Mouse (Mus musculus) gastrocnemius, postnatal 36 days (tissue): ENCODE measurements around the gene Cdk14. TPM values are rescaled to one million over a fixed set of nuclear protein-coding genes. Genes with fewer than 3 reads are reported as not detected.

ENCODE experiments used
- DNase-seq, 2 experiments: peaks; one replicate each; pipeline ENCODE4 v3.0.0; 2022
- intact Hi-C: fragments of 180-260 bp; cut with DNase I; formaldehyde crosslinking; loops from one replicate; pipeline ENCODE4 v1.15.1; 2025
- total RNA-seq, 2 experiments: library from RNA; stranded (reverse); gene quantifications; 2 replicates each; pipeline ENCODE4 v1.2.3; 2021

Gene Cdk14
- total RNA-seq, 2 experiments from 2014 or later: 4.2 to 4.9 TPM

DNA sequence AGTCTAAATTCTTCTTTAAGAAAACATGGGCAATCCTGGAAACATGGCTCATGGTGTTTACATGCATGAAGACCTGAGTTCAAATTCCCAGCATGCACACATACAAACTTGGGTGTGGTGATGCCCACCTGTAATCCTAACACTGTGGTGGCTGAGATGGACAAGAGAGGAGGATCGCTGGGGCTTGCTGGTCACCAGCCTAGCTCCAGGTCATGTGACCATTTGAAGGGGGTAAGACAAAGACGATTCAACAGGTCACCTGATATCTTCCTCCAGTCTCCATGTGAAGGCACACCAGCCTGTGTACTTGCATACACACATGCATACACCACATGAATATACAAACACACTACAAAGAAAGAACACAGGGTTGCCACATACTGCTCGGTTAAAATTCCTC lies 406.3 kb downstream of the Cdk14 start:
- no peak for DNase-seq
- intact Hi-C loops: no loop called here

DNA sequence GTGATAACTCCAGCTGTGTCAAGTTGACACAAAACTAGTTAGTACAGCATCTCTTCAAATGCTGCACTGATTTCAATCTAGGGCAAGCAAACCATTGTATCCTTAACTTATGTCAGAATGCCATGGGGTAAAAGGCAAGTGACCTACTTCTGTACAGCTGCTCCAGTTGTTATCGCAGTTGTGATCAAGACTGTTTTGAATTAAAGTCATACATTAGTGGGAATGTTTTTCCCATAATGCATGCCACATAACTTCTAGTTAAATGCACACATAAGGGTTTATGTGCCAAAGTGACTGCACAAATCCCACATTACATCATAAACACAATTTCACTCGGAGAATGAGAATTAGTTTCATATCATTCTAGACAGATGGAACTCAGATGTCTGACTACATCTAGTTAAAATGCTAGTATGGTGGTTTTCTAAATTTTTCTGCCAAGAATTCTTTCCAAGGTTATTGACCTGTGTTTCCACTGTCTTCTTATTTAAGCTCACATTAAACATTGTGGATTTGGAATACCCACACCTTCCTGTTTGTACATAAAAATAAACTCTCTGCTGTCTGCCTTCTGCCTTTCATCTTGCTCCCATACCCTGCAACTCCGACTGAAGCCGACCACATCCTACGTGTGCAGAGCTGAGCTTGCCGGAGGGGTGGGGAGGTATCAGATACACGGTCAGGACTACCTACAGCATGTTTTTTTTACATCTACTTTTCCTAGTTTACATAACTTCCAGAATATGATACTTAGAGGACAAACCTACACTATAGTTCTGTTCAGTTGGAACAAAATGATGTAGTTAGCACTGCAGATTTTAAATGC lies 407.4 kb downstream of the Cdk14 start:
- no peak for DNase-seq
- intact Hi-C loops: no loop called here

DNA sequence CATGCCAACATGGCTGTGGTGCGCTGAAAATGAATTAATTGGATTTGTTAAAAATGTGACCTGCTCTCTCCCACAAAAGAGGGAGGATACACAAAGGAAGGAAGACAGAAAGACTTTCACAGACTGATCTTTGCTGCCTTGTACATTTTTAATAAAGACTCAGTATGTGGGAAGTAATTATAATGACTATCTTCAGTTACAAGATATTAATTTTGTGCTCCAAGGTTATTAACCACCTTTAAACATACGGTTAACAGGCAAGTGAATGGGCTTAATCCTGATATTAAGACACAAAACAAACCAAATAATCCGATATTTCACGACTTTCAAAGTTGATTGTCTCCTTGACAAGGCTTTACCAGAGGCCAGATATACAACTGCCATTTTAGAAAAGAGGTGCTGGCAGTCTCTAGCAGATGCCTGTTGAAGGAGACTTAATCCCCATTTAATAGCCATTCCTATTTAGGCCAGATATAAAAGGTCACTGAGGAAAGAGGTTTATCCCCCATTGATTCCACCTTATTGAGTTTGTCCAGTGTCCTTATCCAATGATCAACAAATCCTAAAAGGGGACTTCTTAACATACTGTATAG lies 411.9 kb downstream of the Cdk14 start:
- no peak for DNase-seq
- intact Hi-C loops: no loop called here

DNA sequence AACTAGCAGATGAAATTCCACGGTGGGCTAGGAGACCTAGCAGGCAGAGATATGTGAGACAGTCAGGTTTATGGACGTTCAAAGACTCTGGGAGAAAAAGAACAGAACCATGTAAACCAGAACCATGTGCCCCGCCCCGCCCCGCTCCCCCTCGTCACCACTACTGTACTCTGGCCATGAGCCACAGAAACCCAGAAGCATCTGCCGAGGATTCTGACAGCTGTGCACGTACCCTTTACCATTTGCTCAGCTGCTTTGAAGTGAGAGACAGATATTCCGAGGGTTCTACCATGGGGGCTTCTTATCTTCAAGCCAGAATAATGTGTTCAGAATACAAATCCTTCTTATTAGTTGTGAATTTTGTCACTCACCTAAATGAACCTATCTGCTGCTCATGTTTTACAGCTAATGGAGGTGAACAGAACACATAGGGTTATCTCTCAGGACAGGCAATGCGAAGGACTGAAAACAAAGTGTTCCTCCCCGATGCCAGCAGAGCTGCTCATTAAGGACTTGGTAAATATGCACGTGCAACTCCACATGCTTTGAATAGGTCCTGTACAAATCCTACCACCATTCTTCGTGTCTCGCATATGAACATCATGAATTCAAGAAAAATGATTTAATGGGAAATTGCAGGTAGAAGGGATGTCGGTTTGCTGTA lies 412.5 kb downstream of the Cdk14 start:
- no peak for DNase-seq
- intact Hi-C loops: no loop called here

DNA sequence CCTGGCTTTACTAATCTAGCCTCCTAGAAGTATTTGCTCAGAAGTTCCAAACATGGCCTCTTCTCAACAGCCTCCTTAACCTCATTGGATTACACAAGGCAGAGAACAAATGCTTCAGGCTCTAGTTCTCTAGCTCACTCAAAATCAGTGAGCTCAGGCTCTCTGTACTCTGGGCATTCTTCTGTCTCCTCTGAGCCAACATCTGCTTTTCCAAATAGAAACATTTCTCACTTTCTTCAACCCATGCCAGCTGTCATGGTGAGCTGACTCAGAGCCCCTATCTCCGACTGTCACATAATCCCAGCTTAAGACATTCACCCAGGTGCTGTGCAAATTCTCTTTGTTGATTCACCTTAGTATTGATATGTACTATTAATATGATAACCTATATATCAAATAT lies 414.5 kb downstream of the Cdk14 start:
- DNase-seq: no peak
- intact Hi-C loops: no loop called here

DNA sequence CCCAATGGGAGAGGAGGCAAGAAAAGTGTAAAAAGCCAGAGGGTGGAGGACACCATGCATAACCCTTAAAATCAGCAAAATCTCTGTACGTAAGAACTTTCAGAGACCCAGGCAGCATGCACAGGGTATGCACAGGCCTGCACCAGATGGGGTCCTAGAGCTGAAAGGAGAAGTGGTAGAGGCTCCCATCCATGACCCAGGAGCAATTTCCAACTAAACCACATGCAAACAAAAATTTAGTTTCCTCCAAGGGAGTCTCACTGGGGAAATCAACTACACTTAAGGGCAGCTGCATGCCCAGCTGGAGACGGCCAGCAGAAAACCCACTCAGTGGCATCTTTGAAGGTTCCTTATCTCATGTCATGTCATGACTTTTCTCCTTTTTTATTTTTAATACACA lies 415.4 kb downstream of the Cdk14 start:
- DNase-seq: no peak
- intact Hi-C loops: no loop called here

DNA sequence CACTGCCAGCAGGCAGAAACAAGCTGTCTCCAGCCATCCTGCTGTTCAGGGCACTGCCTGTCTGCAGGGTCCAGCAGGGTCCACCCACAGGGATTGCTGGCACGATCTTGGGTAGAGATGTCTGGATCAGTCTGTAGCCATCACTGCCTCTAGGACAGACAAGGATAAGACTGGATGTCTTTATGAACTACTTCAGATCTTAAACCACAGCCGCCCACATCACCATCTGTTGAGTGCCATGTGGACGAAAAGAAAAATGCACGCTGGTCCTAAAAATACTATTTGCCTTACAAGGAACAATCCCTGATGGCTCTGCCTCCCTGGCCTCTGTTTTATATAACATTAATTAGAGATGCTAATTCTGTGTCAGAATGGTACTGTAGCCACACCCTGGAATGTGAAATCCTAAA lies 426.9 kb downstream of the Cdk14 start:
- no peak for DNase-seq
- intact Hi-C loops: no loop called here

DNA sequence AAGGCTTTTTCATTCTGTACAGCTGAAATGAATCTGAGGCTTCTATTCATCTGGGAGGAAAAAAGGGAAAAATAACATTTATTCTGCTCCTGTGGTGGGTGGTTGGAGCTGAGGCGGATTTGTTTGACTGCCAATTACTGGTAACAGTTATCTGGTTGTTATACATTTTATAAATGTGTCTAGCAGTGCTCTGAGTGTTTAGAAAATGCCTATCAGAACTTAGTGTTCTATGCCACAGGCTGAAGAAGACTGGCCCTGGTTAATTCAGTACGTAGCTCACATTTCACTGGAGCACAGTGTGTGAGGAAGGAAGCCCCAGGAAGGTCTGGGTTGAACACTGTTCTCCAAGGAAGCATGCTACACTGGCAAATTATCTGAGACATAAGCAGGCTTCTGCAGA lies 429.1 kb downstream of the Cdk14 start:
- intact Hi-C loops: no loop called here
- no peak for DNase-seq

DNA sequence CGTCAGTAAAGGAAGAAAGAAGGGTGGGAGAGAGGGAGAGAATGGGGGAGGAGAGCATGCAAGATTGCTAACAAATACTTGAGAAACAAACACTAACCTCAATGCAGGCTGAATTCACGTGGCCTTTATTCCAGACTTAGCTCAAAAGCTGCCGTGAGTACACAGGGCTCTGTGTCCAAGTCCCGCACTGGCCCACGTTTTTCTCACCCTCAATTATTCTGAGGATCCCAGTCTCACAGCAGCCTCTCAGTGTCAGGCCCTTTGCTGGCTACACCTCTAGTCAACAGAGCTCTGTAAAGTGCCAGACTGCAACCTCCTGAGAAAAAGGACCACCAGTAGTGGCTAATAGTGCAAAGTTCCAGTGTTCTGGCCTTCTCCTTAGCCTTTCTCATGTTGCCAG lies 429.9 kb downstream of the Cdk14 start:
- DNase-seq: no peak
- intact Hi-C loops: no loop called here

DNA sequence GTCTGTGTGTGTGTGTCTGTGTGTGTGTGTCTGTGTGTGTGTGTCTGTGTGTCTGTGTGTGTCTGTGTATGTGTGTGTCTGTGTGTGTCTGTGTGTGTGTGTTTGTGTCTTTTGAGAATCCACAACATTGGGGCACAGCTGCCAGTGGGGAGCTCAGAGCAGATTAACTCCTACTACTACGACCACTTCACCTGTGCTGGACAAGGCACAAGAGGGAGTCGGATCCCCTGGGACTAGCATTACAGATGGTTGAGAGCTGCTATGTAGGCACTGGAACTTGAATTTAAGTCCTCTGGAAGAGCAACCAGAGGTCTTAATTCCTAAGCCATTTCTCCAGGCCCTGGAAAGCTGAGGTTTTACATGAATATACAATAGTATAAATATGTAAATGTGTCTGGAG lies 433.9 kb downstream of the Cdk14 start:
- intact Hi-C loops: no loop called here
- no peak for DNase-seq

DNA sequence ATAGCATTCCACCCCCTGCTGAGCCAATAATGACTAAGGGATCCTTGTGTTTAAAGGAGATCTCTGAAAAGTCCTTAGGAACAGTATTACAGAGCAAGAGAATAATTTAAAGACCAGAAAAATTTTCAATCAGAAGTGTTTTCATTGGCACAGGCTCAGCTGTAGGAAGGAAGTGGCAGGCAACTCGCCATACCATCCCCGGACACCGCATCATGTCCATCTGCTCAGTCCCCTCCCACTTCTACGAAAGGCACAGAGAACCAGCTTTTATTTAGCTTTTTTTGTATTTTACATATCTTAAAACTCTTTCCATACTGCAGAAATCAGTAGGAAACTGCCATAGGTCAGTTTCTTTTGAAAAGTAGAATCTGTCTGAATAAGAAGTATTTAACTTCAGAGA lies 440.6 kb downstream of the Cdk14 start:
- no peak for DNase-seq
- intact Hi-C loops: no loop called here

DNA sequence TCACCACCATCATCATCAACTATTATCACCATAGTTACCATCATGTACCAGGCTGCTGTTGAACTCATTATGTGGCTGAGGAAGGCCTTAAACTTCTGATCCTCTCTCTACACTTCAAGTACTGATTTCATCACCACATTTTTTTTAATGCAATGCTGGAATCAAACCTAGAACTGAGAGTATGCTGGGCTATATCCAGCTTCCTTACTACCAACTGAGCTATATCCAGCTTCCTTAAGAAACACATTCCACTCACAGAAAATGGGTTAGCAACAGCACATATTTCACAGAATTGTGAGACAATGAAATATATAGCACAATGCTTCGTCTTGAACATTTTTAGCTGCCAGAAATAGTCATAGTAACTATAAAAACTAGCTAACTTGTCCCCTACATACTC lies 446.7 kb downstream of the Cdk14 start:
- no peak for DNase-seq
- intact Hi-C loops: no loop called here

DNA sequence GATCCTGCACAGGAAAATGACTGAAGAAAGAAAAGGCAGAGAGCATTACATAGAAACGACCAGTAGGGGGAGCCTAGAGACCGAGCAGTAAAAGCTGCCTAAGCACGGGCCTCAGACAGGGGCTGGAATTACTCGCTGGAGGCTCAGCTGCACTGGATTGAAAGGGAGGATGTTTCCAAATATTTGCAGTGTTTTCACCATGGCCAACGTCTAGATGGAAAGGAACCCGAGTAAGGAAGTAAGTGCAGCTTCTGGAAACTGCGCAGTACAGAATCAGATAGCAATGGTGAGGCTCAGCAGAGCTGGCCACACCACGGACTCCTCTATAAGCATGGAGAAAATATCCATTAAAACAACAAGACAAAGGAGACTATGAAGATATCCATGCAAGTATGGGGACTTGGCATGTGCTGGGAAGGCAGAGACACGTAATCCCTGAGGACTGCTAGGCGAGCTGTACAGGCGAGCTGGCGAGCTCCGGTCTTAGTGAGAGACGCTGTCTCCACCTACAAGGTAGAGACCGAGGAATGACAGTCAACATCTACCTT lies 458.0 kb downstream of the Cdk14 start:
- peak; percentile 22 to 40 for DNase-seq
- intact Hi-C loops: loop anchor here (1.0 to 2.0 kb wide), 3 partner anchors 304 to 521 kb away; no protein-coding TSS in a partner anchor

DNA sequence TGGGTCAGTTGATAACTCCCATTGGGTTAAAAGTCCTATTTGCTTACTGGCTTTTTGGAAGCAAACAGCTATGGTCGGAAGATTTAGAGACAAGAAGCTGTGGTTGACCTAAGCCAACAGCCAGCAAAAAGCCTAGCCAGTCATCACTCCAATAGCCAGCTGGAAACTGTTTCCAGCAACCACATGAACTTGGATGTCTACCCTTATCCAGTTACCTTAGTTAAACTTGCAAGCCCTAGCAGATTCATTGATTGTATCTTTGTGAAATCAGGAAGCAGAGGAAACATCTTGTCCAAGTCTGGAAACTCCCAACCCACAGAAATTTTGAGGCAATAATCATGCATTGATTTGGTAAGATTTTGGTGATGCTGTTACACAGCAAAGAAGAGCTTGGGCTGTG lies 458.5 kb downstream of the Cdk14 start:
- intact Hi-C loops: loop anchor here (1.0 to 2.0 kb wide), 3 partner anchors 305 to 521 kb away; no protein-coding TSS in a partner anchor
- DNase-seq: no peak

DNA sequence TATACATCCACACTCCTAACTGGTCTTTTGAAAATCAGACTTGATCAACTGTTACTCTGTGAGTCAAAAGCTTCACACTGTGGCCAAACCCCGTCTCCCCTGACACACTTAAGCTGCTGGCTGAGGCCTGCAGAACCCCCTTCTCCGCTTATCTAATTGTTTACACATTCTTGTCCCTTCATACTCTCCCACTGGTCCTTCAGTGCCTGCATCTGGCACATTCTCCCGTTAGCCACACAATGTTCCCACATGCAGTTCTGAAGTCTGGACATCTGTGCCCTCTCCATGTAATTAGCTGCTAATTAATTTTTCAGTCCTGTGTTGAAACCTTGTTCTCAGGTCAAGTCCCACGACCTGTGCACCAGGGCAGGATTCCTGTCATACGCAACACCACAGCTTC lies 460.7 kb downstream of the Cdk14 start:
- intact Hi-C loops: no loop called here
- no peak for DNase-seq

DNA sequence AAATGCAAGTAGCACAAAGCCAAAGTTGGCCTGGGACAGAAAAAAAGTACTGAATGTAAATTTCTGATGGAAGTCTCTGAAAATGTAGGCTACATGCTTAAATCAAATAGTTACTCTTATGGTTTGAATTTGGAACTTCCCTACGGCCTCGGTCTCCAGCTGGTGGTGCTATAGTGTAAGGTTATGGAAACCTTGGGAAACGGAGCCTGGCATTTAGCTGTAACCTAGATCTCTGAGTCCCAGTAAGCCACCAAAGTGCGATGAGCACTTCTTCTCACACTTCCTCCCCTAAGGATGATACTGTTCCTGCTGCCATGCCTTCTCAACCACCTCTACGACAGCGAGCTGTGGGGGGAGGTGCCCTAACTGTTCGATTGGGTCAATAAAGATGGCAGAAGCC lies 464.1 kb downstream of the Cdk14 start:
- no peak for DNase-seq
- intact Hi-C loops: no loop called here

DNA sequence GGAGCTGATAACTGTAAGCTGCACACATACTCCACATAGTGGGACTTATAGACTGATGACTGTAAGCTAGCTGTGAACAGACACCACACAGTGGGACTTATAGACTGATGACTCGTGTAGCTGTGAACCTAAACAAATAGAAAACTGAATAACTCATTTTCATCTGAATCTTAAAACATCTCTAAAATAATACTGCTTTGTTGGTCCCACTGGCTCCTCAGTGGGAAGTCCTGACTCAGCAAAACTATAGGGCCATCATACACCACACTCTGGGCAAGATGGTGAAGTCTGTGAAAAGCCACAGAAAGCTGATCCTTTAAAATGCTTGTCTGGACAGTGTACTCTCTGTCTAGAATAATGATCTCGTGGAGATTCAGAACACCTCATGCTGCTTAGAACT lies 464.7 kb downstream of the Cdk14 start:
- intact Hi-C loops: no loop called here

DNA sequence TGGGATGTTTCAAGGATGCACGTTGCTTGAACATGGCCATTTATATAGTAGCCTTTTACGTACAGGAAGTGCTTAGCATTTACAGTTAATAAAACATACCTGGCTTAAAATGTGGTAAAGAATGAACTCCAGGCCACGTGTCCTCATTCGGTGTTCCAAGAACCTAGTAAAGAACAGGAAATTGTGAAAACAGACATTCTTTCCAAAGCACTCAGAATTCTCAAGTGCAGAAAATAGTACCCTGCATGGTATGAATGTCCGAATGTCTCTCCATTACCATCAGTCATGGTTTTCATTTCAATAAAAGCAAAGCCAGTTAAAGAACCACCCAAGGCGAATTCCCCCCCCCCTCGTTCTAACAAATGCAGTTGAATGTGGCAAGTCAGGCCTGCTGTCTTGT lies 470.7 kb downstream of the Cdk14 start:
- DNase-seq: no peak
- intact Hi-C loops: no loop called here

More for the DNA sequence above, 464.7 kb downstream of the Cdk14 start:
- DNase-seq: no peak

DNA sequence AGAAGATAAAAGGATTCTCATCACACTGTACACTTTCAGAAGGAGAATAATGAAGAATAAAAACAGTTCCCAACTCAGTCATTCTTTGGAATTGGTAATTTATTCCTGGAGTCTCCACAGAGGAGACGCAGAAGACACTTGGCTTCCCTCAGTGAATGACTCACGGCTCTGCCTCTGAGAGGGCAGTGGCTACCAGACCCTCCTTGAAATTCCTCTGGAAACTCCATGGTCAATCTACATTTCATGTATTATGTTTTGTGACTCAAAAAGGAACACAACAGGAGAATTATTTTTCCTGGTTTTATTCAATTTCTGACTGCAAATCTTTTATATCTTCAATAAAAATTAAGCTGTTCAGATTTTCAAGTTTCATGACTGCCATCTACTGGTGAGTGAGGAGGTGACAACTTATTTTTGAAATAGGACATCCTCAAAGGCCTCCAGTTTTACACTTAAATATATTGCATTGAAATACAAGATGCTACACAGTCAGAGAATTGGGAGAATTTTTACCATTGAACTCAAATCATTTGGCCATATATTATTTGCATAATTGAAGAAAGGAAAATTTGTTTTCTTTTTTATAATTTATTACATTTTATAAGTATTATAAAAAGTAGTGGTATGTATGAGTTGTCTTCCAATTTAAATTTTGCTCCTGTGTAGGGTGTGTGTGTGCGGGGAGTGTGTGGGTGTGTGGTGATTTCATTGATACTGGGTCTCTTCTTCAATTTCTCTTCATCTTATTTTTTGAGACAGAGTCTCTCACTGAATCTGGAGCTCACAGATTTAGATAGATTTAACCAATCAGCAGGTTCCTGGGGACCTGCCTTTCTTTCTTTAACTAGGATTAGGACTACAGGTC lies 471.8 kb downstream of the Cdk14 start:
- DNase-seq: no peak
- intact Hi-C loops: no loop called here

DNA sequence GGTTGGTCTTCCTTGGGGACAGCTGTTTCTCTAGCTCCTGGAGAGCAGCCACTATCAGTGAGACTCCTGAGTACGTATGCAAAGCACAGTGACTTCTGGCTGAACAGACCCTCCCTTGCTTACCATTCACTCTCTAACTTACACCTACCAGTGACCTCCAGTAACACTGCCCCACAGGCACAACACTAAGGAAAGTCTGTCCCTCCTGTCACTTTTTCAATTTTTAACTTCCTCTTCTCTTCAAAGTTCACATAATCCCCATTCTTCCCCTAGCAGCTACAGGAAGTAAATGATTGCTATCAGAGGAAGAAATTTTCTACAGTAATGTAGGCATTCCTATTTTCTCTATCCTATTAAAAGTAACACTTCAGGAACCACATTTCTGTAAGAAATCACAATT lies 485.0 kb downstream of the Cdk14 start:
- intact Hi-C loops: no loop called here

DNA sequence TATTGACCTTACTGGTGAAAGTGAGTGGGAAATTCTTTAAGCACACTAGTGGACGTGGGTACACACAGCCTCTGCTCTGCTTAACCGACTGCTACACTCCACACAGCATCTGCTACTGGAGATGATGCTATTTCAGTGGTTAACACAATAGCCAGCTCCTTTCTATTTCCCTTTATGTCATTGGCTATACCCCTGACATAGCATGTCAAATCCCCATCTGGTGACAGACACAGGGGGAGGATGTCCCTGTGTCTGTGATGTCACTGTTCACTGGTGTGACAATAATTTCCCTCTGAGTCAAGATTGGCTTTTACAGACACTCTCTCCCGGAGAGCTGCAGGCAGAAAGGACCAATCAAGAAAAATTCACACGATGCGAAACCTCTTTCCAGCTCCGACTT lies 485.6 kb downstream of the Cdk14 start:
- intact Hi-C loops: no loop called here
- DNase-seq: no peak

More for the DNA sequence above, 485.0 kb downstream of the Cdk14 start:
- no peak for DNase-seq
